Mouse (Mus musculus) cortical plate, adult 2 months (tissue): Measurements from ENCODE around the gene Fam50b. TPM values are rescaled to one million over a fixed set of nuclear protein-coding genes. Genes with fewer than 3 reads are reported as not detected.

Experiments
- H3K27ac ChIP-seq: fragments of 200-500 bp; 2 replicates; pipeline ENCODE4 v1.5.1; 2012; ENCODE audit warnings: low read length, control low read depth, inconsistent platforms; ENCODE audit not compliant: insufficient read depth
- H3K4me1 ChIP-seq: fragments of 200-500 bp; 2 replicates; pipeline ENCODE4 v1.6.1; 2011; ENCODE audit warnings: low read length; ENCODE audit not compliant: control insufficient read depth, insufficient read depth
- H3K4me3 ChIP-seq: fragments of 200-500 bp; 2 replicates; pipeline ENCODE4 v1.5.1; 2011; ENCODE audit warnings: mild to moderate bottlenecking, low read length, control low read depth; ENCODE audit not compliant: insufficient read depth
- CTCF ChIP-seq: fragments of 200-500 bp; IDR thresholded peaks from 2 replicates; pipeline ENCODE4 v1.5.1; 2011; ENCODE audit warnings: mild to moderate bottlenecking, control low read depth, low read length; ENCODE audit not compliant: insufficient read depth; ENCODE audit errors: extremely low read depth
- POLR2A ChIP-seq: fragments of 200-500 bp; IDR thresholded peaks from 2 replicates; pipeline ENCODE4 v1.6.1; 2011; ENCODE audit warnings: mild to moderate bottlenecking, low read length, control low read depth; ENCODE audit not compliant: insufficient read depth; ENCODE audit errors: extremely low read depth
- polyA plus RNA-seq: library from polyadenylated mRNA; depleted of rRNA; stranded (reverse); fragments of >200 nt; gene quantifications from 2 replicates; pipeline ENCODE4 v1.2.3, GENCODE M21; 2012

Fam50b gene
- polyA plus RNA-seq, 1 experiment, result not detected

GRCm38 (mm10) chr13:34733780-34734179 lies 870 bp upstream of the Fam50b start:
- Histone ChIP-seq H3K4me3 (no peak overlapping the region), H3K4me1 (no peaks in the 10 kb centered on the region), H3K27ac (no peak overlapping the region)
- no peak for TF ChIP-seq POLR2A
- no peak for TF ChIP-seq CTCF

DNA sequence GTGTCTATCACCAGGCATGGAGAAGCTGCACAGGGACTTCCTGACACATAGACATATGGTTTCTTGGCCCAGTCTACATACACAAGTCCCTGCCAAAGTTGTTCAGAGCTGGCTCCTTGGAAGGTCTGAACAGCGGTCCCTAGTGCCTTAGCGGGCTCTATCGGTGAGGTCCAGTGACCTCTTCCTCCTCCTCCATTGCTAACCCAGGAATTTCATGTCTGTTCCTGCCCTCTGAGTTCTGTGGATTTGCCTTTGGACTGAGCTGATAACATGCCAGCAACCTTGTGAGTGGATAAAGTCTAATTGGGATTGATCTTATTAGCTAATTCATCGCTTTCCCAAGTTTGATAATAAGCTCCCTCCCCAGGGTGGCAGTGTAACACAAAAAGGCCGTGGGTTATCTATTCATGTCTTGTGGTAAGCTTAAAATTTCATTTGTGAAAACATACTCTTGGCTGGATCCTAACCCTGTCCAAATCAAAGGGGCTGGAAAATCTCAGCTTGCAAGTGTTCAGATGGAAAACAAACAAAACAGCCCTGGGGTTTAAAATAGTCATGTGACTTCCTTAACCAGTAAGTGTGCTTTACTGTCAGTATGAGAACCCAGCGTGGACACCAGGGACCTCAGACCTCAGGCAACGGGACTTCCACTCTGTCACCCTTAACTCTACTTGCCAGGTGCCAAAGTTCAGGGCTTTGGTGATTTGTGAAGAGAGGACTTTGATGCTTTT lies 3.5 kb downstream of the Fam50b start:
- no peaks in the 10 kb centered on the region for H3K4me1 ChIP-seq
- no peak overlapping the region for H3K4me3 ChIP-seq
- H3K27ac ChIP-seq, result no peak overlapping the region
- TF ChIP-seq CTCF, result no peak
- no peak for TF ChIP-seq POLR2A

- Histone ChIP-seq H3K4me3 (no peak overlapping the region), H3K27ac (no peak overlapping the region), H3K4me1 (no peaks in the 10 kb centered on the region)
- no peak for TF ChIP-seq CTCF
- TF ChIP-seq POLR2A, result no peak
These were observed 4.0 kb downstream of the Fam50b start for GRCm38 (mm10) chr13:34738699-34738973.

DNA sequence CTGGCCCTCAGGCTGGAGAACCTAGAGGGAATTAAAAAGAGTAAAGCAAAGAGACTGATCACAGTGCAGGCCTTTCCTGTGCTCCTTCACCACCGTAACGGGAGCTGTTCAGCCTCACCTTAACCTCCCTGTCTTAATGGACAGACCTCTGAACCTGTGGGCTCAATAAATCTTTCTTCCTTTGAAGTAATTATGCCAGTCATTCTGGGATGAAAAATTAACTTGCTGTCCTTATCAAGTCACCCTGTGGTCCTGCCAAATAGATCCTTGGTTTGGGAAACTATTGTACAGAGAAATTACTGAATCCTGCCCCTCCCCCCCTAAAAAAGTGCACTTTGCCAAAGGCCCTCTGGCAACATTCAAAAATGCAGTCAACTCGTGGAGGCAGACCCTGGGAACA lies 4.4 kb downstream of the Fam50b start:
- TF ChIP-seq POLR2A (no peak), CTCF (no peak)
- no peaks in the 10 kb centered on the region for H3K4me1 ChIP-seq

GRCm38 (mm10) chr13:34741254-34741653 lies 6.6 kb downstream of the Fam50b start:
- H3K27ac ChIP-seq, result no peak overlapping the region
- no peak overlapping the region for H3K4me3 ChIP-seq
- TF ChIP-seq POLR2A (no peak), CTCF (no peak)
- no peaks in the 10 kb centered on the region for H3K4me1 ChIP-seq

More for the DNA sequence above, 4.4 kb downstream of the Fam50b start:
- Histone ChIP-seq H3K4me3 (no peak overlapping the region), H3K27ac (no peak overlapping the region)

DNA sequence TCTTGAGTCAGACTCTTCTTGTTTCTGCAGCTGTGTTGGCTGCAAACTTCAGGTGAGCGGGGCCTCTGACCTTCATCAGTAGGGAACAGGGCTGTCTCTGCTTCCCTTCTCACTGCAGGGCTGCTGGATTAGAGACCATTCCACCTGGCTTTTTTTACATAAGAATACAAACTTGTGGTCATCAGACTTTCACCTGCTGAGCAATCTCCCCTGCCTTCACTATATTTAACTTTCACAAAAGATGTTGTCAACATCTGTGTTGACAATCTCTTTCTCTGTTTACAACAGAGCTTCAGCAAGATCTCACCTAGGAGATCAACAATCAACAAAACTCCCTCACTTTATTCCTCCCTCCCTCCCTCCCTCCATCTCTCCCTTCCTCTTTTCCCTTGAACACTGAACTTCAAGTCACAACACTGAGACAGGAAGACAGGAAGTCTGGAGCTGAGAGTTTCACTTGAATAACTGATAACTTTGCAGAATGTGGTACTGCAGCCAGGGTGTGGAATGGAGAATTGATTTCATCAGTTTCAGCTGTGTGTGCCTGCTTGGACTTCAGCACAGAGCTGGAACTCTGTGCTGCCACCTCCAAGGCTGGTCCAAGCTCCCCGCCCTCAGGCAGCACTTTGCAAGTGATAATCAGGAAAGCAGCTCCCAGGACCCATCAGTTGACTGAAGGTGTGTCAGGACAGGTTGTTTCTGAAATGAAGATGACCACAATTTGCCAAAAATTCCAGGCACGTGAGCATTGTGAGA lies 7.3 kb downstream of the Fam50b start:
- TF ChIP-seq POLR2A, result no peak
- no peak for TF ChIP-seq CTCF
- Histone ChIP-seq H3K4me1 (no peaks in the 10 kb centered on the region), H3K27ac (no peak overlapping the region), H3K4me3 (no peak overlapping the region)

DNA sequence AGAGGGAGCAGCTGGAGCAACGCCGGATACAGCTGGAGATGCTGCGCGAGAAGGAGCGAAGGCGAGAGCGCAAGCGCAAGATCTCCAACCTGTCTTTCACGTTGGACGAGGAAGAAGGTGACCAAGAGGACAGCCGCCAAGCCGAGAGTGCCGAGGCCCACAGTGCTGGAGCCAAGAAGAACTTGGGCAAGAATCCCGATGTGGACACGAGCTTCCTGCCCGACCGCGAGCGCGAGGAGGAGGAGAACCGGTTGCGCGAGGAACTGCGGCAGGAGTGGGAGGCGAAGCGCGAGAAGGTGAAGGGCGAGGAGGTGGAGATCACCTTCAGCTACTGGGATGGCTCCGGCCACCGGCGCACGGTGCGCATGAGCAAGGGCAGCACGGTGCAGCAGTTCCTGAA lies 12.2 kb downstream of the Fam50b start:
- no peaks in the 10 kb centered on the region for H3K4me1 ChIP-seq
- TF ChIP-seq CTCF, result no peak
- TF ChIP-seq POLR2A, result no peak
- H3K27ac ChIP-seq, result no peak overlapping the region
- no peak overlapping the region for H3K4me3 ChIP-seq

DNA sequence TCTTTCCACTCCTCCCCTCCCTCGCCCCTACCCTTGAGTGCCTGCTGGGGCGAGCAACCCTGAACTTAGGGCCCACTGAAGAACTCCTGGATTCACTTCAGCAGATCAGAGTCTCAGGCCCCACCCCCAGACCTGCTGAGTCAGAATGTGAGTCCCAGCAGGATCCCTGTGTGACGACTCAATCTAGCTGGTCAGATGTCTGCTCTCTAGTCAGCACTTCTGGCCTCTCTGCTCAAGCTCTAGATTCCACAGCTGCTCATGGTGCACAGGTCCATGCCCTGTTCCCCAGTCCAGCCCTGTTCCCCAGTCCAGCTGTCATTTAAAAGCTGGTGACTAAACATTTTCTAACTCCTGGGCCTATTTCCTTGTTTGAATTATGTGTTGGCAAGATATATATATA lies 13.9 kb downstream of the Fam50b start:
- no peak overlapping the region for H3K27ac ChIP-seq
- no peak overlapping the region for H3K4me3 ChIP-seq
- TF ChIP-seq POLR2A (no peak), CTCF (no peak)
- H3K4me1 ChIP-seq, result no peaks in the 10 kb centered on the region

GRCm38 (mm10) chr13:34759202-34759601 lies 24.6 kb downstream of the Fam50b start:
- TF ChIP-seq POLR2A (no peak), CTCF (no peak)
- no peak overlapping the region for H3K27ac ChIP-seq
- peaks cover 3% of the 10 kb centered on the region; the same call in 1 of the 2 replicates for H3K4me1 ChIP-seq
- H3K4me3 ChIP-seq, result no peak overlapping the region
